Mouse (Mus musculus): ENCODE results near the gene Rimklb. TPM values are rescaled to one million over a fixed set of nuclear protein-coding genes. Genes with fewer than 3 reads are reported as not detected.
A peak's percentile ranks its signal among the peaks of the same experiment; 100 is the strongest.
"Not testable (repeated sequence)": the region's sequence is repeated elsewhere in the genome, so short reads cannot be mapped to it uniquely, and the experiment has no call there.

The Rimklb gene
- total RNA-seq (2017), result not detected in 3 replicates

- no peak for ATAC-seq (replicated peaks; ENCODE audit: insufficient number of reproducible peaks, low FRiP score, low TSS enrichment, poor library complexity, severe bottlenecking)
Observed at GRCm38 (mm10) chr6:122498661-122499060, at the start of gene Rimklb. Gene Rimklb, minus strand, starts transcription at chr6:122498761.

- ATAC-seq (replicated peaks; ENCODE audit: insufficient number of reproducible peaks, low FRiP score, low TSS enrichment, poor library complexity, severe bottlenecking), result no peak
Observed at GRCm38 (mm10) chr6:122545948-122546347, 47.4 kb upstream of the Rimklb start.

- ATAC-seq (replicated peaks; ENCODE audit: insufficient number of reproducible peaks, low FRiP score, low TSS enrichment, poor library complexity, severe bottlenecking), result peak; percentile 61
Observed at GRCm38 (mm10) chr6:122545289-122545882, 46.8 kb upstream of the Rimklb start.

- no peak for ATAC-seq (replicated peaks; ENCODE audit: insufficient number of reproducible peaks, low FRiP score, low TSS enrichment, poor library complexity, severe bottlenecking)
Observed at GRCm38 (mm10) chr6:122544672-122545071, 46.1 kb upstream of the Rimklb start.

GRCm38 (mm10) chr6:122543574-122543973 is 45.0 kb upstream of the Rimklb start:
- ATAC-seq (replicated peaks; ENCODE audit: insufficient number of reproducible peaks, low FRiP score, low TSS enrichment, poor library complexity, severe bottlenecking), result 0 out of 2 replicates have a peak, but pooled peaks have one; percentile 24

GRCm38 (mm10) chr6:122542459-122542858 is 43.9 kb upstream of the Rimklb start:
- not testable (repeated sequence) for ATAC-seq (replicated peaks; ENCODE audit: insufficient number of reproducible peaks, low FRiP score, low TSS enrichment, poor library complexity, severe bottlenecking)

- no peak for ATAC-seq (replicated peaks; ENCODE audit: insufficient number of reproducible peaks, low FRiP score, low TSS enrichment, poor library complexity, severe bottlenecking)
Observed at GRCm38 (mm10) chr6:122539564-122539963, 41.0 kb upstream of the Rimklb start.

GRCm38 (mm10) chr6:122534032-122534431 is 35.5 kb upstream of the Rimklb start:
- ATAC-seq (replicated peaks; ENCODE audit: insufficient number of reproducible peaks, low FRiP score, low TSS enrichment, poor library complexity, severe bottlenecking), result no peak

- 0 out of 2 replicates have a peak, but pooled peaks have one; percentile 31 for ATAC-seq (replicated peaks; ENCODE audit: insufficient number of reproducible peaks, low FRiP score, low TSS enrichment, poor library complexity, severe bottlenecking)
Observed at GRCm38 (mm10) chr6:122532883-122533302, 34.3 kb upstream of the Rimklb start.

- ATAC-seq (replicated peaks; ENCODE audit: insufficient number of reproducible peaks, low FRiP score, low TSS enrichment, poor library complexity, severe bottlenecking), result no peak
Observed at GRCm38 (mm10) chr6:122531466-122532174, 33.1 kb upstream of the Rimklb start.

- no peak for ATAC-seq (replicated peaks; ENCODE audit: insufficient number of reproducible peaks, low FRiP score, low TSS enrichment, poor library complexity, severe bottlenecking)
Observed at GRCm38 (mm10) chr6:122528136-122528535, 29.6 kb upstream of the Rimklb start.

GRCm38 (mm10) chr6:122527596-122527995 is 29.0 kb upstream of the Rimklb start:
- ATAC-seq (replicated peaks; ENCODE audit: insufficient number of reproducible peaks, low FRiP score, low TSS enrichment, poor library complexity, severe bottlenecking), result 0 out of 2 replicates have a peak, but pooled peaks have one; percentile 31

GRCm38 (mm10) chr6:122523289-122523688 is 24.7 kb upstream of the Rimklb start:
- no peak for ATAC-seq (replicated peaks; ENCODE audit: insufficient number of reproducible peaks, low FRiP score, low TSS enrichment, poor library complexity, severe bottlenecking)

GRCm38 (mm10) chr6:122522595-122522994 is 24.0 kb upstream of the Rimklb start:
- no peak for ATAC-seq (replicated peaks; ENCODE audit: insufficient number of reproducible peaks, low FRiP score, low TSS enrichment, poor library complexity, severe bottlenecking)

- ATAC-seq (replicated peaks; ENCODE audit: insufficient number of reproducible peaks, low FRiP score, low TSS enrichment, poor library complexity, severe bottlenecking), result no peak
Observed at GRCm38 (mm10) chr6:122519384-122519783, 20.8 kb upstream of the Rimklb start.

GRCm38 (mm10) chr6:122517668-122518067 is 19.1 kb upstream of the Rimklb start:
- no peak for ATAC-seq (replicated peaks; ENCODE audit: insufficient number of reproducible peaks, low FRiP score, low TSS enrichment, poor library complexity, severe bottlenecking)

- ATAC-seq (replicated peaks; ENCODE audit: insufficient number of reproducible peaks, low FRiP score, low TSS enrichment, poor library complexity, severe bottlenecking), result not testable (repeated sequence)
Observed at GRCm38 (mm10) chr6:122515762-122516161, 17.2 kb upstream of the Rimklb start.

- no peak for ATAC-seq (replicated peaks; ENCODE audit: insufficient number of reproducible peaks, low FRiP score, low TSS enrichment, poor library complexity, severe bottlenecking)
Observed at GRCm38 (mm10) chr6:122514312-122514711, 15.8 kb upstream of the Rimklb start.

GRCm38 (mm10) chr6:122512914-122513878 is 14.6 kb upstream of the Rimklb start:
- ATAC-seq (replicated peaks; ENCODE audit: insufficient number of reproducible peaks, low FRiP score, low TSS enrichment, poor library complexity, severe bottlenecking), result no peak
